ENCODE assay signal across 17 mouse cellular contexts in the genomic region with DNA sequence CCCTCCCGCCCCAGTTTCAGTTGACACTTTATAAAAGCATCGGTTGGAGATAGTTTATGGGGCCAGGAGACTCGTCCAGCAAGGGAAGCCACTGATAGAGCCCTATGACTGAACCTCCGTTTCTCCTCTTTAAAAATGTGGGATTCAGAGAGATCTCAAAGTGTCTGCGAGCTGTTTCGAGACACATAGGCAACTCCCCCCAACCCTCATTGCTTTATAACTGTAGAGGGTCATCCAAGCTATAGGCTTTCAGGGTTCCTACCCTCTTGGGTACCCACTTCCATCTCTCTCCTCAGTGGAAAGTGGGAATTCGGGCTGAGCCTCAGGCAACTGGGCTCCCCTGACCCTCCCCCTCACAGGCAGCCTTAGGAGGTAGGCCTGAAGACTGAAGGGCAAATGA. TPM values are rescaled to one million over a fixed set of nuclear protein-coding genes. Genes with fewer than 3 reads are reported as not detected.
DNase-seq lines count a peak whose midpoint lies in the region; ATAC-seq and TF ChIP-seq lines count a peak whose summit lies in the region.
"Had no signal": no experiment of that assay in that cellular context is flagged by ENCODE, and none has a peak within 500 bp of the region (broad histone marks: within the 10 kb centered on the region; RNA-seq: fewer than 3 reads in every experiment).

No protein-coding gene starts in this region.

- ATAC-seq in lung, embryonic 14.5 days (ENCODE audit: insufficient read depth), result no peak
- ATAC-seq in liver, embryonic 11.5 days (replicated peaks; ENCODE audit: low FRiP score), result no peak
- ATAC-seq in stomach, postnatal 0 days (ENCODE audit: low FRiP score, low TSS enrichment), result no peak
- ATAC-seq: activated CD4-positive, CD25-positive, alpha-beta regulatory T cell, adult 4 months had no signal

- peak overlapping the region; percentile 84 for H3K4me2 ChIP-seq in lung, embryonic 14.5 days
- peak overlapping the region; percentile 65 for H3K4me2 ChIP-seq in liver, embryonic 11.5 days
- H3K4me2 ChIP-seq in stomach, postnatal 0 days (replicated peaks; ENCODE audit: low read depth), result peak overlapping the region; percentile 71
- H3K4me2 ChIP-seq: hindbrain, embryonic 13.5 days; neural tube, embryonic 13.5 days had no signal

- WGBS in lung, embryonic 14.5 days, result 3% methylated on average over 7 of the region's 7 CpGs
- 8% methylated on average over 7 of the region's 7 CpGs for WGBS in liver, embryonic 11.5 days
- 4% methylated on average over 7 of the region's 7 CpGs for WGBS in stomach, postnatal 0 days

- H3K36me3 ChIP-seq in lung, embryonic 14.5 days (ENCODE audit: insufficient read depth), result peaks cover 27% of the 10 kb centered on the region
- no peaks in the 10 kb centered on the region for H3K36me3 ChIP-seq in liver, embryonic 11.5 days (ENCODE audit: control insufficient read depth, insufficient read depth, low read length)
- H3K36me3 ChIP-seq in stomach, postnatal 0 days (ENCODE audit: control insufficient read depth, insufficient read depth, low read length), result no peaks in the 10 kb centered on the region
- H3K36me3 ChIP-seq: hindbrain, embryonic 13.5 days; limb, embryonic 13.5 days; neural tube, embryonic 13.5 days had no signal

- peaks cover 82% of the 10 kb centered on the region for H3K27me3 ChIP-seq in lung, embryonic 14.5 days (ENCODE audit: insufficient read depth, low read length)
- peaks cover 99% of the 10 kb centered on the region for H3K27me3 ChIP-seq in liver, embryonic 11.5 days (replicated peaks; ENCODE audit: control insufficient read depth, insufficient read depth, low read length)
- H3K27me3 ChIP-seq in stomach, postnatal 0 days (ENCODE audit: control insufficient read depth, insufficient read depth, low read length), result peaks cover 7% of the 10 kb centered on the region

- no peaks in the 10 kb centered on the region for H3K9me3 ChIP-seq in lung, embryonic 14.5 days (ENCODE audit: low read depth, low read length)
- no peaks in the 10 kb centered on the region for H3K9me3 ChIP-seq in liver, embryonic 11.5 days (ENCODE audit: control insufficient read depth, low read length)
- no peaks in the 10 kb centered on the region for H3K9me3 ChIP-seq in stomach, postnatal 0 days (ENCODE audit: control insufficient read depth, low read length)
- H3K9me3 ChIP-seq: hindbrain, embryonic 13.5 days; limb, embryonic 13.5 days had no signal

- H3K4me3 ChIP-seq in lung, embryonic 14.5 days (ENCODE audit: low read depth, low read length), result peak overlapping the region; percentile 76
- H3K4me3 ChIP-seq in liver, embryonic 11.5 days (ENCODE audit: low read depth, low read length), result peak overlapping the region; percentile 57; the same call in 1 of the 2 replicates
- peak overlapping the region; percentile 69 for H3K4me3 ChIP-seq in stomach, postnatal 0 days (ENCODE audit: low read depth, low read length)
- H3K4me3 ChIP-seq: hindbrain, embryonic 13.5 days; neural tube, embryonic 13.5 days had no signal

- peak overlapping the region; percentile 99 for H3K27ac ChIP-seq in lung, embryonic 14.5 days (ENCODE audit: low read depth)
- no peak overlapping the region for H3K27ac ChIP-seq in liver, embryonic 11.5 days (ENCODE audit: low read depth, low read length)
- peak overlapping the region; percentile 99 for H3K27ac ChIP-seq in stomach, postnatal 0 days (replicated peaks)
- H3K27ac ChIP-seq: hindbrain, embryonic 13.5 days; limb, embryonic 13.5 days; neural tube, embryonic 13.5 days had no signal

- DNase-seq in embryo, embryonic 10.5 days (ENCODE audit: low spot score), result peak; percentile 28
- DNase-seq in embryo, embryonic 9.5 days (ENCODE audit: extremely low spot score), result no peak
- DNase-seq in lung, embryonic 14.5 days, result no peak
- DNase-seq in lung, adult 18-20 months, result no peak
- no peak for DNase-seq in liver, embryonic 11.5 days (ENCODE audit: low spot score)
- no peak for DNase-seq in stomach, postnatal 0 days (ENCODE audit: low spot score)
- DNase-seq in right cerebral cortex, adult 18-20 months, result no peak
- no peak for DNase-seq in right cerebral cortex, postnatal 4 days
- DNase-seq: cerebellum, adult 18-20 months; heart, adult 18-20 months; kidney, adult 8-10 months; thymus, adult 18-20 months had no signal

- no peaks in the 10 kb centered on the region for H3K4me1 ChIP-seq in lung, embryonic 14.5 days (ENCODE audit: insufficient read depth)
- H3K4me1 ChIP-seq in liver, embryonic 11.5 days (replicated peaks; ENCODE audit: control insufficient read depth, insufficient read depth, low read length), result peaks cover 2% of the 10 kb centered on the region; the same call in 1 of the 2 replicates
- 0 out of 2 replicates have a peak, but pooled peaks cover 3% of the 10 kb centered on the region for H3K4me1 ChIP-seq in stomach, postnatal 0 days (replicated peaks; ENCODE audit: control insufficient read depth, insufficient read depth)

- no peak for TF ChIP-seq EP300 in stomach, postnatal 0 days (optimal IDR thresholded peaks at IDR 0.05)

- no peak for TF ChIP-seq CTCF in lung, embryonic 14.5 days (IDR thresholded peaks at IDR 0.05; ENCODE audit: low read depth)
- no peak for TF ChIP-seq CTCF in stomach, postnatal 0 days (IDR thresholded peaks at IDR 0.05; ENCODE audit: low read depth)

- H3K9ac ChIP-seq in lung, embryonic 14.5 days, result peak overlapping the region; percentile 87
- H3K9ac ChIP-seq in liver, embryonic 11.5 days (ENCODE audit: low read depth, low read length), result peak overlapping the region; percentile 56
- peak overlapping the region; percentile 89 for H3K9ac ChIP-seq in stomach, postnatal 0 days (ENCODE audit: low read length)
- H3K9ac ChIP-seq: hindbrain, embryonic 13.5 days; limb, embryonic 13.5 days; neural tube, embryonic 13.5 days had no signal

RNA-seq across cellular contexts. Expression of a gene that starts 2.8 kb away (rescaled TPM):
- polyA plus RNA-seq in lung, embryonic 14.5 days (2014; fragmentation: Nextera tagmentation; extraction: Ambion mirVana), result 167 and 180 TPM in 2 replicates
- 37.6 and 37.8 TPM in 2 replicates for polyA plus RNA-seq in liver, embryonic 11.5 days (2014; fragmentation: Nextera tagmentation; extraction: Ambion mirVana)
- polyA plus RNA-seq in stomach, postnatal 0 days (2015; fragmentation: Nextera tagmentation; extraction: Ambion mirVana), result 59.3 and 64.0 TPM in 2 replicates
- polyA plus RNA-seq: activated CD4-positive, CD25-positive, alpha-beta regulatory T cell, adult 4 months had no signal

RNA-seq across cellular contexts. Expression of a gene that starts 26.8 kb away (rescaled TPM):
- polyA plus RNA-seq in lung, embryonic 14.5 days (2014; fragmentation: Nextera tagmentation; extraction: Ambion mirVana), result 57.6 and 63.1 TPM in 2 replicates
- polyA plus RNA-seq in liver, embryonic 11.5 days (2014; fragmentation: Nextera tagmentation; extraction: Ambion mirVana), result 48.1 and 50.6 TPM in 2 replicates
- 33.0 and 38.1 TPM in 2 replicates for polyA plus RNA-seq in stomach, postnatal 0 days (2015; fragmentation: Nextera tagmentation; extraction: Ambion mirVana)

RNA-seq across cellular contexts. Expression of a gene that starts 34.6 kb away (rescaled TPM):
- polyA plus RNA-seq in lung, embryonic 14.5 days (2014; fragmentation: Nextera tagmentation; extraction: Ambion mirVana), result 1.1 and 1.9 TPM in 2 replicates
- polyA plus RNA-seq in liver, embryonic 11.5 days (2014; fragmentation: Nextera tagmentation; extraction: Ambion mirVana), result 2.6 and 3.4 TPM in 2 replicates
- polyA plus RNA-seq in stomach, postnatal 0 days (2015; fragmentation: Nextera tagmentation; extraction: Ambion mirVana), result 0.40 and 0.41 TPM in 2 replicates
- polyA plus RNA-seq: activated CD4-positive, CD25-positive, alpha-beta regulatory T cell, adult 4 months had no signal

RNA-seq across cellular contexts. Expression of a gene that starts 46.3 kb away (rescaled TPM):
- 6.8 and 7.9 TPM in 2 replicates for polyA plus RNA-seq in lung, embryonic 14.5 days (2014; fragmentation: Nextera tagmentation; extraction: Ambion mirVana)
- polyA plus RNA-seq in liver, embryonic 11.5 days (2014; fragmentation: Nextera tagmentation; extraction: Ambion mirVana), result 0.61 and 0.73 TPM in 2 replicates
- 2.8 and 2.9 TPM in 2 replicates for polyA plus RNA-seq in stomach, postnatal 0 days (2015; fragmentation: Nextera tagmentation; extraction: Ambion mirVana)
- polyA plus RNA-seq: activated CD4-positive, CD25-positive, alpha-beta regulatory T cell, adult 4 months; spleen, adult 2 months had no signal
